Mouse (Mus musculus): Measurements from ENCODE around the gene Uckl1. TPM values are rescaled to one million over a fixed set of nuclear protein-coding genes. Genes with fewer than 3 reads are reported as not detected.
A peak's percentile ranks its signal among the peaks of the same experiment; 100 is the strongest.

Uckl1 gene
- polyA plus RNA-seq, 1 experiment from 2014 or later = 61.3 TPM

DNA sequence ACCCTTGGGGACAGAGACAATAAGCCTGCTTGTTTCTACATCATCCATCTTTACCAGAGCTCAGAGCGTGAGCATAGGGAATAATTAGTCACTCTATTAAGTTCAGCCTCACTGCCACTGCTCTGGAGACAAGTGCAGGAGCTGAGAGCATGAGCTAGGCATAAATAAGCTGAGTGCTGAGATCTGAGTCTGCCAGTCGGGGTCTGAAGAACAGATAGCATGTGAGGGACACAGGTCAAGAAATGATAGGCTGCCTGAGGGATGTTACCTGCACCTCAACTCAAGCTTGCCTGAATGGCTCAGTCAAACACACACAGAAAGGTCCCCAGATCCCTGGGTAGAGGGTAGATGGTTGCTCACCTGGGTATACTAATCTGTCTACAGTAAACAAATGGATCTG, 7.6 kb downstream of the Uckl1 start:
- WGBS = 49% methylated on average over 2 of the region's 2 CpGs
- Histone ChIP-seq H3K27ac (peak overlapping the region; percentile 31; the same call in 1 of the 2 replicates), H3K9ac (peak overlapping the region; percentile 47)

DNA sequence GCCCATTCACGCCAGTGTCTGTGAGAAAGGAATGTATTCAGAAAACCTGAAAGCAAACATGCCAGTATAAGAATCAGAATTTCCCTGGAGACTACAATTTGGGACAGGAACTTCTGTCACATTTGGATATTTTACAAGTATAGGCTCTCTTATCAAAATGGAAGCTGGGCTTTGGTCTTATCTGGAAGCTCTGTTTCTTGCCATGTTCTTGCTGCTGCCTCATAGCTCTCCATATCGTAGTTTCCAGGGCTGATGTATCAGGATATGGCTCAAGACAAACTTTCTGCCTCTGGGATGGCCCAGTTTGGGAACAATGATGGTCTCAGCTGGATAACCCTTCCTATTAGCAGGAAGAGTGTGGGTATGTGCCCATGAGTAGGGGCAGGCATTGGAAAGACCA, 8.1 kb downstream of the Uckl1 start:
- ATAC-seq (ENCODE audit: low FRiP score) = no peak
- peaks cover 25% of the 10 kb centered on the region for H3K36me3 ChIP-seq
- H3K9me3 ChIP-seq = no peaks in the 10 kb centered on the region
- H3K27ac ChIP-seq = no peak overlapping the region
- WGBS = 90% methylated on average over 2 of the region's 2 CpGs
- H3K9ac ChIP-seq = no peak overlapping the region
- no peak overlapping the region for H3K4me3 ChIP-seq
- H3K4me2 ChIP-seq = no peak overlapping the region
- H3K4me1 ChIP-seq (replicated peaks) = peaks cover 47% of the 10 kb centered on the region
- H3K27me3 ChIP-seq = no peaks in the 10 kb centered on the region

More for the DNA sequence above, 7.6 kb downstream of the Uckl1 start:
- H3K9me3 ChIP-seq = no peaks in the 10 kb centered on the region
- H3K4me3 ChIP-seq = no peak overlapping the region
- no peaks in the 10 kb centered on the region for H3K27me3 ChIP-seq
- H3K4me2 ChIP-seq = no peak overlapping the region
- peaks cover 50% of the 10 kb centered on the region for H3K4me1 ChIP-seq (replicated peaks)
- peaks cover 22% of the 10 kb centered on the region for H3K36me3 ChIP-seq
- no peak for ATAC-seq (ENCODE audit: low FRiP score)

DNA sequence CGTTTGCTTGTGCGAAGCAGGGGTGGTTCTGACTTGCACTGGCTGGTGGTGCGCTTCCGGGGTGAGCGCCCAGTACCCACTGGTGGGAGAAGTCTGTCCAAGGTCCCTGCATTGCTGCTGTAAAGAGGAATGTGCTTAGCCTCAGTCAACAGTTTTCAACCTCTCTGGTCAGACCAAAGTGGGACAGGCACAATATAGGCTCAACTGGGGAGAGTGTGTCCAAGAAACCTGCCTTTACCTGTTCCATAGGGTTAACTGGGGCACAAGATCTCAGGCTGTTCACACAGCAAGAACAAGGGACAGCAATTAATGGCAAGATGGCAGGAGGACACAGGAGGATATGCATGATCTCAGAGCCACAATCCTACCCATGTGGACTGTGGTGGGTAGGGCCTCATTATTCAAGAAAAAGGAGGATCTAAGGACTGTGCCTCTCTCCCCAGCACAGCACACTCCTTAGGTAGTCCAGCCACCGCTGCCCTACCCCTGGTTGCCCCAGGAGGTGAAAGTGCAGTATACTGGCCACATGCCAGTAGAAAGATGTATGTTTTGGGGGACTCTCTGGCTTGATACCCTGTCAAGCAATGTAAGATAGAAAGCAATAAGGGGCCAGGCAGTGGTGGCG, 9.7 kb downstream of the Uckl1 start:
- 94% methylated on average over 7 of the region's 7 CpGs for WGBS

DNA sequence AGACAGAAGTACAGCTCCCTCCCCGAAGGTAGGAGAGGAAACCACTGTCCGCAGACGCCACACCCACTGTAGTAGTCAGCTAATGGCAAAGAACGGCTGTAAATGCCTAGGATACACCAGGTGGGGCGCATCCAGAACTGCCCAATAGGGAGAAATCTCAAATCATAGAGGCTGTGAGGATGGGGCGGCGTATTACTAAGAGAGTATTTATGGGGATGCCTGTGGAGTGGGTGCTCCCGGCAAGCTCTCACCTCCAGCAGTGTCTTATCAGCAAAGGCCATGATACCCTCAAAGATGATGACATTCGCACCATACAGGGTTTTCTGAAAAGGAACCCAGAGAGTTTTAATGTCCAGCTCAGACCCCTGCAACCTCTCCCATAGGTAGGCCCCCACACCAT, 10.7 kb downstream of the Uckl1 start:
- WGBS = 94% methylated on average over 9 of the region's 9 CpGs

More for the DNA sequence above, 9.7 kb downstream of the Uckl1 start:
- H3K4me2 ChIP-seq = no peak overlapping the region
- no peak overlapping the region for H3K4me3 ChIP-seq
- no peak for ATAC-seq (ENCODE audit: low FRiP score)
- no peak overlapping the region for H3K27ac ChIP-seq
- H3K9ac ChIP-seq = no peak overlapping the region
- H3K27me3 ChIP-seq = no peaks in the 10 kb centered on the region
- H3K4me1 ChIP-seq (replicated peaks) = peaks cover 34% of the 10 kb centered on the region
- peaks cover 31% of the 10 kb centered on the region for H3K36me3 ChIP-seq
- H3K9me3 ChIP-seq = no peaks in the 10 kb centered on the region

DNA sequence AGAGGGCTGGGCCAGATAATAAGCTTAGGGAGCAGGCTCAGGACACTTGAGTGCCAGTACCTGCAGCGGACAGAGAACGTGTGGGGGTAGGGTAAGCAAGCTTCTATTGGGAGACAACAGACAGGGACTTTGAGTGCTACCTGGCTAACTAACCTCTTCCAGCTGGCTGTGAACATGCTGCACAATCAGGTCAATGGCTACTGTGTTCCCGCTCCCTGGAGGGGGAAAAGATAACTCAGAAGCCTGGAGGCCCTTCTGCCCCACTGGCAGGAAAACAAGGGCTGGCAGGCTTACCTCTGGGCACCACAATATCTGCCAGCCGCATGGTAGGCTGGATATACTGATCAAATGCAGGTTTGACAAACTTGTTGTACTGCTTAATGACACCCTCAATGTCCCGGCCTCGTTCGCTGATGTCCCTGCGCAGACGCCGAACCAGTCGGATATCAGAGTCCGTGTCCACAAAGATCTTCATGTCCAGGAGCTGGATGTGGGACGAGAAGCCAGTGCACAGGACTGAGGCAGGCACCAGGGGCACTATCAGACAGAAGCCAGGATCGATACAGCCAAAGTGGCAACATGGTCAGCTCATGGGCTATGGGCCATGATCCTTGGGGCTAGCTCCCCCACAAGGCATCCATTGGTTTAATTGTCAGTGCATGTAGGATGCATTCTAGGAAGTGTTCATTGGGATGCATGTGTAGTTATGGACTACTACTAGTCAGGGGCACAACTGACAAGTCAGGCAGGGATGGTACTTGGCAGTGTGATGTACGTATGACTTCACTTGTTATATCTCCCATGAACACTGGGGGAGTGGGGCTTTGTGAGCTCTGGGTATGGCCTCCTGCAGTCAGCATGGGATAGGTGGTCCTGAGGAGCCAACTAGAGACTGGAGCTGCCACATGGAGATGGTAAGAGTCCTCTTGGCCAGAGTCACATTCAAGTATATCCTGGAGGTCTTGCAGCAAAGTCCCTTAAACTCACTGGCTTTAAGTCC, 11.5 kb downstream of the Uckl1 start:
- H3K27ac ChIP-seq = no peak overlapping the region
- no peak overlapping the region for H3K9ac ChIP-seq
- no peaks in the 10 kb centered on the region for H3K9me3 ChIP-seq
- peaks cover 31% of the 10 kb centered on the region for H3K36me3 ChIP-seq
- H3K4me2 ChIP-seq = no peak overlapping the region
- no peak overlapping the region for H3K4me3 ChIP-seq
- H3K27me3 ChIP-seq = no peaks in the 10 kb centered on the region
- peaks cover 16% of the 10 kb centered on the region for H3K4me1 ChIP-seq (replicated peaks)
- WGBS = 95% methylated on average over 15 of the region's 15 CpGs
- ATAC-seq (ENCODE audit: low FRiP score) = no peak

More for the DNA sequence above, 10.7 kb downstream of the Uckl1 start:
- no peak overlapping the region for H3K9ac ChIP-seq
- no peak overlapping the region for H3K4me2 ChIP-seq
- no peaks in the 10 kb centered on the region for H3K27me3 ChIP-seq
- peaks cover 31% of the 10 kb centered on the region for H3K36me3 ChIP-seq
- no peak overlapping the region for H3K4me3 ChIP-seq
- H3K4me1 ChIP-seq (replicated peaks) = peaks cover 23% of the 10 kb centered on the region
- H3K9me3 ChIP-seq = no peaks in the 10 kb centered on the region
- H3K27ac ChIP-seq = no peak overlapping the region
- no peak for ATAC-seq (ENCODE audit: low FRiP score)

DNA sequence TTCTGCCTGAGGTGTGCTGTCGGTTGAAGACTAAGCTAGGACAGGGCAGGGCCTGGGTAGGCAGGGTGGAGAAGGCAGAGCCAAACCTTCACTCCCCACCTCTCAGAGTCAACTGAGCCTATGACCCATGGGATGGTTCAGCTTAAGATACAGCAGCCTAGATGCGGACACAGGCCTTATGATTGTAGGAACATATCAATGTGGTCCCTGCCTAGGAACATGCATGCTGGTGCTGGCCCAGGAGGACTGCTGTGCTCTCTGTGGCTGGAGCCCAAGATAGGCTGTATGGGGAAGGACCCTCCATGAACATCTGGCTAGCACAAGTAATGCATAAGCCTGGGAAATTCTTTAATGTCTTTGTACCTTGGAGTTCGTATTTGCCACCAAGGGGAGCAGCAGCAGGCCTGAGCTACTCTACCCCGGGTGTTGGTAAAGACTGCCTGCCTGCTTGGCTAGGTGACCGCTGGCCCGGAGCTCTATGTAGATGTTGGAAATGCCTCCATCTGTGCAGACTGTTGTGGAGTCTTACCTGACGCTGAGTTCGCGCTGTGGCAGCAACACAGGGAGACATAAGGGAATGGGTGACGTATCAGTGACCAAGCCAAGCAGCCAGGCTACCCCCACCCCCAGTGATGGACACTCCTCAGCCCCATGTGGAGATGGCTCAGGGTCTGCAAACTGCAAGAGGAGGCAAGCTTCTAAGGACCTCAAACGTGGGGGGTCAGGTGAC, 12.6 kb downstream of the Uckl1 start:
- no peaks in the 10 kb centered on the region for H3K27me3 ChIP-seq
- no peak for ATAC-seq (ENCODE audit: low FRiP score)
- 93% methylated on average over 11 of the region's 11 CpGs for whole genome bisulfite sequencing
- no peaks in the 10 kb centered on the region for H3K9me3 ChIP-seq
- H3K9ac ChIP-seq = no peak overlapping the region
- no peak overlapping the region for H3K4me3 ChIP-seq
- no peak overlapping the region for H3K4me2 ChIP-seq
- H3K27ac ChIP-seq = no peak overlapping the region
- peaks cover 31% of the 10 kb centered on the region for H3K36me3 ChIP-seq
- peaks cover 4% of the 10 kb centered on the region for H3K4me1 ChIP-seq (replicated peaks)

DNA sequence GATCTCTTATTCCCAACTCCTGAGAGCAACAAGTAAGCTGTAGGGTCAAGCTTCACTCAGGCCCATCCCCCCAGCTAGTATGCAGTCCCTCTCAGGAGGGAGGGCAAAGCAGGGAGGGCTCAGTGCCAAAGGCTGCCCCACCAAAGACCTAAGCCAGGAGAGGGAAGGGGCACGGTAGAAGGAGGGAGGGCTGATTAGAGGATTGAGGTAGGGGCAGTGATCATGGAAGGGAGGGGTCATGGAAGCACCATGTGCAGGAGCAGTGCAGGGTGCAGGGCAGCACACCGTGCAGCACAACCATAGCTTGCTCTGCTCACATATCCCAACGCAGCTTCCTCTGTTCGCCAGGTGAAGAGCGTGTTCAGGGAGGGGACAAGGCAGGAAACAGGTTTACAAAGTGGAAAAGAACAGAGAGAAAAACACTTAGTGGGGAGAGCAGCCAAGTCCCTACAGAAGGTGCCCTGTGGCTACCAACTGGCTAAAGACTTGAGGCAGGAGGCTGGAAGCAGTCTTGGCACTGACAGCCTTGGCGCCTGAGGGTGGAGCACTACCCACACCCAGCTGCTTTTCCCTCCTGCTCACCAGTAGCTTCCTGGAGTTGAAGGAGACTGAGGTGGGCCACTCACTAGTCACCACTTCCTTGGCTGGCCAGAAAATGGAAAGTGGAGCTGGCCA, 13.6 kb downstream of the Uckl1 start:
- no peak overlapping the region for H3K4me2 ChIP-seq

DNA sequence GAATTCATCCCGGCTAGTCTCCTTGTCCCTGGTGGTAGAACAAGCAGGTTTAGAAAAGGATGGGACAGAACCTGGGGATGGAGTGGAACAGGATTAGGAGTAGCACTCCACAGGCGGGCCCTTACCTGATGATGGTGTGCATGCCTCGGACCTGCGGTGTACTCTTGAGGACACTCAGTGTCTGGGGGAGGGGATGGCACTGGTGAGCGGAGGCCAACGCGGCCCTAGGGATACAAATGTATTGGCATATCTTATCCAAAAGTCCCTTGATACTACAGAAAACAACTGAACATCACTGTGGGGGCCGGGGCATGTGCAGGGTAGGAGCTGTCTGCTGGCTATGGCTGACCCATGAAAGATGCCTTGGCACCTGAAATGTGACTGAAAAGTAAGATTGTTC, 14.3 kb downstream of the Uckl1 start:
- WGBS = 94% methylated on average over 8 of the region's 8 CpGs
- Histone ChIP-seq H3K4me3 (no peak overlapping the region), H3K27ac (no peak overlapping the region), H3K4me1 (replicated peaks) (no peaks in the 10 kb centered on the region), H3K27me3 (no peaks in the 10 kb centered on the region), H3K36me3 (peaks cover 35% of the 10 kb centered on the region), H3K9ac (no peak overlapping the region), H3K9me3 (no peaks in the 10 kb centered on the region; the same call in 1 of the 2 replicates), H3K4me2 (no peak overlapping the region)
- no peak for ATAC-seq (ENCODE audit: low FRiP score)

More for the DNA sequence above, 13.6 kb downstream of the Uckl1 start:
- no peaks in the 10 kb centered on the region for H3K4me1 ChIP-seq (replicated peaks)
- no peak overlapping the region for H3K27ac ChIP-seq
- H3K4me3 ChIP-seq = no peak overlapping the region
- H3K27me3 ChIP-seq = no peaks in the 10 kb centered on the region
- H3K36me3 ChIP-seq = peaks cover 31% of the 10 kb centered on the region
- ATAC-seq (ENCODE audit: low FRiP score) = no peak
- WGBS = 82% methylated on average over 6 of the region's 6 CpGs
- H3K9me3 ChIP-seq = no peaks in the 10 kb centered on the region
- no peak overlapping the region for H3K9ac ChIP-seq

DNA sequence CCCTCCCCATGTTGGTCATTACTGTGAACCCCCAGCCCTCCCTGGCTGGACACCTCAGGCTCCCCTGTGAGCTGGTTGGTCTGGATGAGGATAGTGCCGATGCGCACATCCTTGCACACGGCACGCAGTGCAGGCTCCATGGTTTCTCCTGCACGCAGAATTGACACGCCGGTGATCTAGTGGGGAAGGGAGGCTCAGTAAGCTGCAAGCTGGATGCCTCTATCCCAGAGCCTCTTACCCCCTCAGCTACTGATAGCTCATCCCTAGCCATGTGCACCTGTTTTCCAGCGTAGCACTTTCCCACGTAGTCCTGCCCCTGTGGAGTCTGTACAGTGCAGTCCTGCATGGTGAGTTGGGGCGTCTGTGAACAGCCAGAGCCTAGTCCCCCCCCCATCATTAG, 14.8 kb downstream of the Uckl1 start:
- Histone ChIP-seq H3K4me2 (no peak overlapping the region), H3K9ac (no peak overlapping the region), H3K4me3 (no peak overlapping the region), H3K36me3 (peaks cover 35% of the 10 kb centered on the region), H3K9me3 (no peaks in the 10 kb centered on the region; the same call in 1 of the 2 replicates), H3K4me1 (replicated peaks) (no peaks in the 10 kb centered on the region), H3K27me3 (no peaks in the 10 kb centered on the region), H3K27ac (no peak overlapping the region)
- WGBS = 95% methylated on average over 10 of the region's 10 CpGs
- no peak for ATAC-seq (ENCODE audit: low FRiP score)

DNA sequence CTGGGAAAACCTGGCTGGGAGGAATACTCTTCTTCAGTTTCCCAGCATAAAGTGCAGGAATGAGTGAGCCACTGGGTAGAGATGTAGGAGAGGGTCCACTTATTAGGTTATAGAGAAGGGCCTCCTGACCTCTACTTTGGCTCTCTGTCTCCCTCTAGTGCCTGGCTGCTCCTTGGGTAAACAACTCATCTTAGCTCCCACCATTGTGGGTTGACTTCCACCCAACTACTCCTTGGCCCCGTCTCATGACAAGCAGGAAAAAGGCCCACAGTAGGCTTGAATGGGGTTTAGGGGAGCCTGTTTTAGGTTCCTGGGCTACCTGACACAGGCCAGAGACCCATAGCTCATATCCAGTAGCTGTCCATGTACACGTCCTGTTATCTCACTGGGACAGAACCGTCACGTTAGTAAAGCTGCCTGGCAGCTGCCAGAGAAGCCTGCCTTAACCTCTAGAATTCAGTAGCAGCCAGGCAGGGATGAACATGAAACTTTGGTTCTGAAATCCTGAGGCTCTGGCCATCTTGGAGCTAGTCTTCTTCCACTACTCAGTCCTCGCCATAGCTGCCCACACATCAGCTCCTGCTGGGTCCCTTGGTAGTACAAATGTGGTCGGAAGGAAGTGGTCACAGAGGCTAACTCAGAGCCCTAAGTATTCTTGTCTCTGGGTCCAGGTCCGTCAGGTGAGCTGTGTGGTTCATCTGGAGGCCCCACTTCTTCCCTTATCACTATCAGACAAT, 16.3 kb downstream of the Uckl1 start:
- Histone ChIP-seq H3K36me3 (peaks cover 22% of the 10 kb centered on the region; the same call in 1 of the 2 replicates), H3K9me3 (no peaks in the 10 kb centered on the region; the same call in 1 of the 2 replicates), H3K4me3 (no peak overlapping the region), H3K27me3 (no peaks in the 10 kb centered on the region), H3K9ac (no peak overlapping the region), H3K27ac (no peak overlapping the region), H3K4me1 (replicated peaks) (no peaks in the 10 kb centered on the region), H3K4me2 (no peak overlapping the region)
- 82% methylated on average over 7 of the region's 7 CpGs for WGBS
- ATAC-seq (ENCODE audit: low FRiP score) = no peak

DNA sequence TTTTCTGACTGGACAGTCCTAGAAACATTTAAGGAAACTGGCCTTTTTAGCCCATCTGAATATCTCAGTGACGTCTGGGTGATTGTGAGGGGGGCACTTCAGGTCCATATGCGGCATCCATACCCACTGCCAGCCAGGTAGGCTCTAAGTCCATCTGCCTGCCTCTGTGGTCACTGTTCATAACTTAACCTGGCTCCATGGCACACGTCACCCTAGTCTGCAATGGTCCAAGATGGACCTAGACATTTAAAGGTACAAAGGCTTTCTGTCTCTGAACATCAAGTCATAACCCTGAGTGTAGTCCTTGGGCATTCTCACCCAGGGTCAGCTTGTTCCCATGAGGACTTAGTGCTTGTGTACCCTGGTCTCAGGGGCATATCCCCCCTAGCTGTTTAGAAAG, 17.4 kb downstream of the Uckl1 start:
- Histone ChIP-seq H3K27me3 (no peaks in the 10 kb centered on the region), H3K4me3 (no peak overlapping the region), H3K4me1 (replicated peaks) (no peaks in the 10 kb centered on the region), H3K4me2 (no peak overlapping the region), H3K36me3 (peaks cover 13% of the 10 kb centered on the region; the same call in 1 of the 2 replicates), H3K27ac (no peak overlapping the region), H3K9me3 (no peaks in the 10 kb centered on the region; the same call in 1 of the 2 replicates), H3K9ac (no peak overlapping the region)
- 90% methylated on average over 3 of the region's 3 CpGs for WGBS
- ATAC-seq (ENCODE audit: low FRiP score) = no peak
